Mouse (Mus musculus) lung, embryonic 14.5 days (tissue): ENCODE data around the gene Dlx1. TPM values are rescaled to one million over a fixed set of nuclear protein-coding genes. Genes with fewer than 3 reads are reported as not detected.
A peak's percentile ranks its signal among the peaks of the same experiment; 100 is the strongest.

Experiments used
- ATAC-seq: fragments of 200-750 bp; cut with Nextera tagmentation; 2 replicates; pipeline ENCODE4 v1.8.0; 2017; ENCODE audit warnings: mild to moderate bottlenecking, moderate TSS enrichment, moderate library complexity; ENCODE audit not compliant: insufficient read depth
- DNase-seq: peaks from one replicate; pipeline ENCODE4 v3.0.0-alpha.2; 2015
- H3K27ac ChIP-seq: fragments of 300-500 bp; sonication (generic); 2 replicates; pipeline ENCODE4 v1.5.1; 2014; ENCODE audit warnings: low read depth, mild to moderate bottlenecking, moderate library complexity
- H3K27me3 ChIP-seq: fragments of 300-500 bp; sonication (generic); 2 replicates; pipeline ENCODE4 v1.6.1; 2014; ENCODE audit warnings: low read length, control low read depth; ENCODE audit not compliant: insufficient read depth
- H3K36me3 ChIP-seq: fragments of 300-500 bp; sonication (generic); 2 replicates; pipeline ENCODE4 v1.6.1; 2014; ENCODE audit warnings: control low read depth; ENCODE audit not compliant: insufficient read depth
- H3K4me1 ChIP-seq: fragments of 300-500 bp; sonication (generic); 2 replicates; pipeline ENCODE4 v1.6.1; 2014; ENCODE audit warnings: antibody characterized with exemption, control low read depth; ENCODE audit not compliant: insufficient read depth
- H3K4me2 ChIP-seq: fragments of 300-500 bp; sonication (generic); 2 replicates; pipeline ENCODE4 v1.6.1; 2014; ENCODE audit warnings: mild to moderate bottlenecking
- H3K4me3 ChIP-seq: fragments of 300-500 bp; sonication (generic); 2 replicates; pipeline ENCODE4 v1.5.1; 2014; ENCODE audit warnings: low read depth, low read length
- H3K9ac ChIP-seq: fragments of 300-500 bp; sonication (generic); 2 replicates; pipeline ENCODE4 v1.6.1; 2014
- H3K9me3 ChIP-seq: fragments of 300-500 bp; sonication (generic); 2 replicates; pipeline ENCODE4 v1.6.1; 2016; ENCODE audit warnings: low read depth, low read length, control low read depth
- CTCF ChIP-seq: IDR thresholded peaks from 2 replicates; pipeline ENCODE4 v1.5.1; 2016; ENCODE audit warnings: antibody characterized with exemption, low read depth
- WGBS: fragments of 180-500 bp; shearing (Covaris S2); extraction: QIAGEN DNeasy Blood & Tissue Kit; methylation state at CpG from one replicate; pipeline ENCODE4 v1.1.7; 2014; 5-methylcytosine and 5-hydroxymethylcytosine counted together
- polyA plus RNA-seq: library from polyadenylated mRNA; unstranded; fragments of >200 nt; fragmentation: Nextera tagmentation; extraction: Ambion mirVana; gene quantifications from 2 replicates; pipeline ENCODE4 v1.2.1, GENCODE M21; 2014

Gene Dlx1
- polyA plus RNA-seq, 1 experiment from 2014 or later: not detected

- Histone ChIP-seq H3K27me3 (peaks cover 2% of the 10 kb centered on the region; the same call in 1 of the 2 replicates), H3K4me2 (peak overlapping the region; percentile 68), H3K9me3 (no peaks in the 10 kb centered on the region), H3K27ac (no peak overlapping the region), H3K9ac (peak overlapping the region; percentile 43), H3K36me3 (no peaks in the 10 kb centered on the region), H3K4me3 (peak overlapping the region; percentile 45), H3K4me1 (no peaks in the 10 kb centered on the region)
- 0 out of 2 replicates have a peak, but pooled peaks have one; percentile 14 for ATAC-seq
- 57% methylated on average over 5 of the region's 5 CpGs for WGBS
- no peak for TF ChIP-seq CTCF
- DNase-seq: no peak
These were observed 53.6 kb downstream of the Dlx1 start for GRCm38 (mm10) chr2:71581488-71581887.

Other genes starting within 250 kb of the Dlx1 start
- 29.1 and 32.2 TPM in 2 replicates for gene Slc25a12, start 160.4 kb upstream of the Dlx1 start, polyA plus RNA-seq
- gene Hat1, start 139.2 kb upstream of the Dlx1 start, polyA plus RNA-seq: 147 and 149 TPM in 2 replicates
- 33.3 and 37.1 TPM in 2 replicates for gene Metap1d, start 74.8 kb upstream of the Dlx1 start, polyA plus RNA-seq
- 0.07 TPM in 1 of 2 replicates, not detected in the other for gene Dlx2, start 18.6 kb downstream of the Dlx1 start, polyA plus RNA-seq
- gene Itga6, start 217.5 kb downstream of the Dlx1 start, polyA plus RNA-seq: 97.3 and 97.5 TPM in 2 replicates